Mouse (Mus musculus) CH12.LX (cell line): ENCODE measurements around the gene Myh13. TPM values are rescaled to one million over a fixed set of nuclear protein-coding genes. Genes with fewer than 3 reads are reported as not detected.

Experiments used
- DNase-seq: peaks from one replicate; pipeline ENCODE4 v3.0.0-alpha.2; 2013; ENCODE audit errors: extremely low read depth
- H3K27ac ChIP-seq: 2 replicates; pipeline ENCODE4 v1.5.1; 2012; ENCODE audit warnings: low read depth, mild to moderate bottlenecking, control low read depth, moderate library complexity; ENCODE audit not compliant: insufficient read depth
- H3K27me3 ChIP-seq: replicated peaks from 2 replicates; pipeline ENCODE3; 2012; ENCODE audit warnings: inconsistent platforms
- H3K36me3 ChIP-seq, 2 experiments: replicated peaks in 1 of 2; 2 replicates each; pipeline versions ENCODE3 to v1.6.1; 2012; ENCODE audit warnings: inconsistent platforms in 1 of 2, low read length in 1 of 2, mild to moderate bottlenecking in 1 of 2, mixed read lengths in 1 of 2, moderate library complexity in 1 of 2; ENCODE audit not compliant: control insufficient read depth in 1 of 2, insufficient read depth in 1 of 2
- H3K4me1 ChIP-seq, 2 experiments: 2 replicates each; pipeline ENCODE4 v1.6.1; 2012; ENCODE audit warnings: inconsistent platforms in 1 of 2, moderate library complexity in 1 of 2; ENCODE audit not compliant: insufficient read depth in 2 of 2, control insufficient read depth in 1 of 2
- H3K4me2 ChIP-seq: 2 replicates; pipeline ENCODE4 v1.6.1; 2012; ENCODE audit warnings: low read depth, mild to moderate bottlenecking, control low read depth; ENCODE audit not compliant: poor library complexity, insufficient read depth, severe bottlenecking
- H3K4me3 ChIP-seq, 3 experiments: fragments of 150-350 bp in 1 of 3; sonication (generic) in 1 of 3; replicated peaks in 1 of 3; 2 replicates each; pipeline versions ENCODE3 to v1.5.1; 2011 to 2012; ENCODE audit warnings: low read depth in 2 of 3, low read length in 2 of 3, mild to moderate bottlenecking in 2 of 3, moderate library complexity in 2 of 3, control low read depth in 1 of 3, improper control_type of control experiment in 1 of 3, inconsistent platforms in 1 of 3, mixed read lengths in 1 of 3; ENCODE audit not compliant: poor library complexity in 1 of 3
- H3K79me2 ChIP-seq: replicated peaks from 2 replicates; pipeline ENCODE4 v1.6.1; 2012; ENCODE audit warnings: mild to moderate bottlenecking, moderate library complexity; ENCODE audit not compliant: control insufficient read depth, poor library complexity, insufficient read depth, severe bottlenecking; ENCODE audit errors: extremely low read depth
- H3K9ac ChIP-seq: 2 replicates; pipeline ENCODE4 v1.6.1; 2012; ENCODE audit warnings: low read depth, mild to moderate bottlenecking, control low read depth, moderate library complexity; ENCODE audit not compliant: insufficient read depth
- H3K9me3 ChIP-seq: replicated peaks from 2 replicates; pipeline ENCODE3; 2012; ENCODE audit warnings: low read length, inconsistent platforms, mixed read lengths
- CHD1 ChIP-seq: IDR thresholded peaks from 2 replicates; pipeline ENCODE4 v1.6.1; 2012; ENCODE audit warnings: low read depth, low read length, improper control_type of control experiment, inconsistent platforms
- CHD2 ChIP-seq: IDR thresholded peaks from 2 replicates; pipeline ENCODE4 v1.6.1; 2011; ENCODE audit warnings: low read length, improper control_type of control experiment
- ELF1 ChIP-seq: IDR thresholded peaks from 2 replicates; pipeline ENCODE4 v1.6.1; 2014; ENCODE audit warnings: low read depth, mild to moderate bottlenecking, inconsistent platforms, low read length, improper control_type of control experiment
- EP300 ChIP-seq: IDR thresholded peaks from 2 replicates; pipeline ENCODE4 v1.6.1; 2011; ENCODE audit warnings: low read length, improper control_type of control experiment
- ETS1 ChIP-seq: conservative IDR thresholded peaks from 2 replicates; pipeline ENCODE4 v1.6.1; 2012; ENCODE audit warnings: low read depth, mild to moderate bottlenecking, inconsistent platforms, low read length, improper control_type of control experiment, moderate library complexity
- GABPA ChIP-seq: IDR thresholded peaks from 2 replicates; pipeline ENCODE4 v1.6.1; 2012; ENCODE audit warnings: low read depth, low read length, improper control_type of control experiment, inconsistent platforms; ENCODE audit not compliant: insufficient replicate concordance
- HCFC1 ChIP-seq: IDR thresholded peaks from 2 replicates; pipeline ENCODE4 v1.6.1; 2012; ENCODE audit warnings: low read depth, mild to moderate bottlenecking, inconsistent platforms, low read length, improper control_type of control experiment
- IRF4 ChIP-seq: IDR thresholded peaks from 2 replicates; pipeline ENCODE4 v1.6.1; 2014; ENCODE audit warnings: low read depth, mild to moderate bottlenecking, inconsistent platforms, low read length, improper control_type of control experiment
- JUN ChIP-seq: IDR thresholded peaks from 2 replicates; pipeline ENCODE4 v1.6.1; 2011; ENCODE audit warnings: low read depth, mild to moderate bottlenecking, low read length, improper control_type of control experiment, moderate library complexity; ENCODE audit not compliant: insufficient read depth
- KAT2A ChIP-seq: IDR thresholded peaks from 2 replicates; pipeline ENCODE4 v1.6.1; 2012; ENCODE audit warnings: low read length, improper control_type of control experiment, inconsistent platforms; ENCODE audit not compliant: insufficient replicate concordance
- MAFK ChIP-seq: IDR thresholded peaks from 2 replicates; pipeline ENCODE4 v1.6.1; 2011; ENCODE audit warnings: low read length, improper control_type of control experiment; ENCODE audit not compliant: insufficient replicate concordance
- MAZ ChIP-seq: IDR thresholded peaks from 2 replicates; pipeline ENCODE4 v1.6.1; 2012; ENCODE audit warnings: low read depth, mild to moderate bottlenecking, inconsistent platforms, low read length, improper control_type of control experiment, moderate library complexity
- MEF2A ChIP-seq: IDR thresholded peaks from 2 replicates; pipeline ENCODE4 v1.6.1; 2014; ENCODE audit warnings: low read depth, mild to moderate bottlenecking, inconsistent platforms, low read length, improper control_type of control experiment, borderline replicate concordance
- MXI1 ChIP-seq: IDR thresholded peaks from 2 replicates; pipeline ENCODE4 v1.6.1; 2011; ENCODE audit warnings: mild to moderate bottlenecking, low read depth, low read length, improper control_type of control experiment
- MYC ChIP-seq: IDR thresholded peaks from 2 replicates; pipeline ENCODE4 v1.6.1; 2011; ENCODE audit warnings: low read depth, mild to moderate bottlenecking, improper control_type of control experiment, low read length
- NELFE ChIP-seq: IDR thresholded peaks from 2 replicates; pipeline ENCODE4 v1.6.1; 2011; ENCODE audit warnings: low read depth, low read length, improper control_type of control experiment
- NRF1 ChIP-seq: IDR thresholded peaks from 2 replicates; pipeline ENCODE4 v1.6.1; 2014; ENCODE audit warnings: low read depth, mild to moderate bottlenecking, inconsistent platforms, low read length, improper control_type of control experiment, moderate library complexity
- PAX5 ChIP-seq: IDR thresholded peaks from 2 replicates; pipeline ENCODE4 v1.6.1; 2012; ENCODE audit warnings: low read length, inconsistent platforms, mixed read lengths
- POLR2A ChIP-seq: IDR thresholded peaks from 2 replicates; pipeline ENCODE4 v1.6.1; 2011; ENCODE audit warnings: low read depth, mild to moderate bottlenecking, improper control_type of control experiment, low read length
- POLR2AphosphoS2 ChIP-seq: IDR thresholded peaks from 2 replicates; pipeline ENCODE4 v1.6.1; 2011; ENCODE audit warnings: low read depth, low read length, improper control_type of control experiment
- RAD21 ChIP-seq: IDR thresholded peaks from 2 replicates; pipeline ENCODE4 v1.6.1; 2011; ENCODE audit warnings: low read depth, mild to moderate bottlenecking, low read length, improper control_type of control experiment, moderate library complexity
- RCOR1 ChIP-seq: conservative IDR thresholded peaks from 2 replicates; pipeline ENCODE4 v1.6.1; 2012; ENCODE audit warnings: low read depth, mild to moderate bottlenecking, inconsistent platforms, low read length, improper control_type of control experiment
- SIN3A ChIP-seq: IDR thresholded peaks from 2 replicates; pipeline ENCODE4 v1.6.1; 2012; ENCODE audit warnings: low read length, improper control_type of control experiment, inconsistent platforms
- SMC3 ChIP-seq: IDR thresholded peaks from 2 replicates; pipeline ENCODE4 v1.6.1; 2011; ENCODE audit warnings: low read depth, low read length, improper control_type of control experiment
- TBP ChIP-seq: conservative IDR thresholded peaks from 2 replicates; pipeline ENCODE4 v1.6.1; 2011; ENCODE audit warnings: low read depth, low read length, improper control_type of control experiment
- TCF12 ChIP-seq: IDR thresholded peaks from 2 replicates; pipeline ENCODE4 v1.6.1; 2014; ENCODE audit warnings: low read depth, mild to moderate bottlenecking, inconsistent platforms, low read length, improper control_type of control experiment
- UBTF ChIP-seq: IDR thresholded peaks from 2 replicates; pipeline ENCODE4 v1.6.1; 2012; ENCODE audit warnings: low read depth, mild to moderate bottlenecking, inconsistent platforms, low read length, improper control_type of control experiment, moderate library complexity
- USF1 ChIP-seq: IDR thresholded peaks from 2 replicates; pipeline ENCODE4 v1.6.1; 2014; ENCODE audit warnings: low read depth, mild to moderate bottlenecking, inconsistent platforms, low read length, improper control_type of control experiment
- ZC3H11A ChIP-seq: IDR thresholded peaks from 2 replicates; pipeline ENCODE4 v1.6.1; 2012; ENCODE audit warnings: low read depth, mild to moderate bottlenecking, inconsistent platforms, low read length, improper control_type of control experiment
- ZKSCAN1 ChIP-seq: IDR thresholded peaks from 2 replicates; pipeline ENCODE4 v1.6.1; 2012; ENCODE audit warnings: low read depth, inconsistent platforms, low read length, improper control_type of control experiment, borderline replicate concordance
- ZNF384 ChIP-seq: IDR thresholded peaks from 2 replicates; pipeline ENCODE4 v1.6.1; 2012; ENCODE audit warnings: low read depth, low read length, improper control_type of control experiment, inconsistent platforms
- dilution Hi-C: fragments of 300-500 bp; cut with MboI; formaldehyde crosslinking; loops from 2 replicates; pipeline ENCODE4 v1.14.3; 2020; ENCODE audit warnings: low sequenced_read_pairs; ENCODE audit not compliant: extremely low pct_unique_long_range_greater_than_20kb, extremely low pct_ligation_motif_present
- in situ Hi-C: fragments of 300-500 bp; cut with MboI; formaldehyde crosslinking; loops from 3 replicates; pipeline ENCODE4 v1.14.3; 2019; ENCODE audit warnings: low sequenced_read_pairs, low pct_ligation_motif_present, low pct_unique_long_range_greater_than_20kb, mixed read lengths
- polyA plus RNA-seq: library from polyadenylated mRNA; unstranded; fragments of >175 nt; gene quantifications from 2 replicates; pipeline ENCODE4 v1.2.1, GENCODE M21; 2012; ENCODE audit warnings: low read depth; ENCODE audit not compliant: insufficient read length
- total RNA-seq, 2 experiments: library from RNA; depleted of rRNA; stranded (reverse); fragments of 300-350 nt in 1 of 2; fragments of >200 nt in 1 of 2; gene quantifications; 2 replicates each; pipeline ENCODE4 v1.2.3; 2012 to 2014

The Myh13 gene
- total and polyA plus RNA-seq, 3 experiments: 1.1 to 2.4 (median 2.1) TPM

GRCm38 (mm10) chr11:67313733-67314452, 7.6 kb upstream of the Myh13 start:
- dilution Hi-C loops: no loop called here
- in situ Hi-C loops: no loop called here
- TF ChIP-seq EP300 (no peak), RAD21 (no peak), TCF12 (no peak), HCFC1 (no peak)
- H3K9ac ChIP-seq: no peak overlapping the region
- H3K4me3 ChIP-seq: no peak overlapping the region
- H3K36me3 ChIP-seq: no peaks in the 10 kb centered on the region
- DNase-seq: no peak
- H3K4me1 ChIP-seq: peaks cover 0 to 4% of the 10 kb centered on the region in 2 experiments; a peak in 1 of 4 replicates
- H3K79me2 ChIP-seq: no peaks in the 10 kb centered on the region
- no peaks in the 10 kb centered on the region for H3K27me3 ChIP-seq
- no peak overlapping the region for H3K27ac ChIP-seq
- H3K4me2 ChIP-seq: no peak overlapping the region
- no peaks in the 10 kb centered on the region for H3K9me3 ChIP-seq

- no peak overlapping the region for H3K4me2 ChIP-seq
- H3K36me3 ChIP-seq: no peaks in the 10 kb centered on the region
- H3K79me2 ChIP-seq: no peaks in the 10 kb centered on the region
- DNase-seq: peak; percentile 72
- H3K4me3 ChIP-seq: no peak overlapping the region
- H3K27me3 ChIP-seq: peaks cover 3% of the 10 kb centered on the region
- no peak overlapping the region for H3K27ac ChIP-seq
- H3K9ac ChIP-seq: no peak overlapping the region
- dilution Hi-C loops: no loop called here
- in situ Hi-C loops: loop anchor here (25.0 kb wide), 1 partner anchor 414 kb away; the partner anchor contains the start of gene Pirt
- peaks cover 19 to 40% of the 10 kb centered on the region in 2 experiments for H3K4me1 ChIP-seq
- H3K9me3 ChIP-seq: no peaks in the 10 kb centered on the region
- no peak for TF ChIP-seq POLR2A
- no peak for TF ChIP-seq GABPA
- no peak for TF ChIP-seq UBTF
- peak; percentile 45; the same call in 1 of the 2 replicates for TF ChIP-seq MYC
- TF ChIP-seq IRF4: peak; percentile 40
- TF ChIP-seq RAD21: no peak
- no peak for TF ChIP-seq NRF1
- no peak for TF ChIP-seq TBP
- no peak for TF ChIP-seq SIN3A
- TF ChIP-seq ELF1: 0 out of 2 replicates have a peak, but pooled peaks have one; percentile 6
- TF ChIP-seq USF1: no peak
- 0 out of 2 replicates have a peak, but pooled peaks have one; percentile 28 for TF ChIP-seq KAT2A
- TF ChIP-seq JUN: peak; percentile 32; the same call in 1 of the 2 replicates
- peak; percentile 49 for TF ChIP-seq EP300
- TF ChIP-seq MEF2A: peak; percentile 59
- no peak for TF ChIP-seq HCFC1
- TF ChIP-seq PAX5: no peak
- TF ChIP-seq ZKSCAN1: no peak
- TF ChIP-seq CHD1: no peak
- TF ChIP-seq ZC3H11A: no peak
- TF ChIP-seq MXI1: peak; percentile 64; the same call in 1 of the 2 replicates
- no peak for TF ChIP-seq POLR2AphosphoS2
- no peak for TF ChIP-seq RCOR1
- TF ChIP-seq CHD2: no peak
- no peak for TF ChIP-seq MAZ
- TF ChIP-seq MAFK: peak; percentile 65; the same call in 1 of the 2 replicates
- no peak for TF ChIP-seq NELFE
- no peak for TF ChIP-seq SMC3
- TF ChIP-seq ZNF384: no peak
- peak; percentile 63 for TF ChIP-seq ETS1
Measured at GRCm38 (mm10) chr11:67326536-67326935, 5.1 kb downstream of the Myh13 start.
